Mouse (Mus musculus) forebrain, embryonic 11.5 days (tissue): ENCODE data around the gene Apoc1. TPM values are rescaled to one million over a fixed set of nuclear protein-coding genes. Genes with fewer than 3 reads are reported as not detected.

ENCODE experiments used
- ATAC-seq: fragments of 200-750 bp; cut with Nextera tagmentation; replicated peaks from 2 replicates; pipeline ENCODE4 v1.8.0; 2017; ENCODE audit warnings: moderate TSS enrichment; ENCODE audit not compliant: low FRiP score
- DNase-seq: peaks from one replicate; pipeline ENCODE4 v3.0.0-alpha.2; 2017; ENCODE audit warnings: low spot score
- H3K27ac ChIP-seq: fragments of 300-500 bp; sonication (generic); 2 replicates; pipeline ENCODE4 v1.5.1; 2014; ENCODE audit warnings: low read depth, low read length
- H3K27me3 ChIP-seq: fragments of 300-500 bp; sonication (generic); 2 replicates; pipeline ENCODE4 v1.6.1; 2014; ENCODE audit warnings: mild to moderate bottlenecking, low read length, mixed read lengths; ENCODE audit not compliant: control insufficient read depth, insufficient read depth
- H3K36me3 ChIP-seq: fragments of 300-500 bp; sonication (generic); 2 replicates; pipeline ENCODE4 v1.6.1; 2014; ENCODE audit warnings: mild to moderate bottlenecking, low read length, moderate library complexity, mixed read lengths; ENCODE audit not compliant: control insufficient read depth, insufficient read depth
- H3K4me1 ChIP-seq: fragments of 300-500 bp; sonication (generic); replicated peaks from 2 replicates; pipeline ENCODE4 v1.6.1; 2014; ENCODE audit warnings: low read length, mixed read lengths; ENCODE audit not compliant: control insufficient read depth, insufficient read depth
- H3K4me2 ChIP-seq: fragments of 300-500 bp; sonication (generic); 2 replicates; pipeline ENCODE4 v1.6.1; 2014; ENCODE audit warnings: low read depth, mild to moderate bottlenecking, low read length, moderate library complexity, mixed read lengths; ENCODE audit not compliant: severe bottlenecking
- H3K4me3 ChIP-seq: fragments of 300-500 bp; sonication (generic); 2 replicates; pipeline ENCODE4 v1.5.1; 2014; ENCODE audit warnings: low read depth, low read length
- H3K9ac ChIP-seq: fragments of 300-500 bp; sonication (generic); 2 replicates; pipeline ENCODE4 v1.6.1; 2014; ENCODE audit warnings: low read length
- H3K9me3 ChIP-seq: fragments of 300-500 bp; sonication (generic); 2 replicates; pipeline ENCODE4 v1.6.1; 2016; ENCODE audit warnings: low read length, mixed read lengths; ENCODE audit not compliant: control insufficient read depth
- WGBS: fragments of 180-500 bp; shearing (Covaris S2); extraction: QIAGEN DNeasy Blood & Tissue Kit; methylation state at CpG from one replicate; pipeline ENCODE4 v1.1.7; 2014; 5-methylcytosine and 5-hydroxymethylcytosine counted together
- polyA plus RNA-seq: library from polyadenylated mRNA; unstranded; fragments of >200 nt; fragmentation: Nextera tagmentation; extraction: Ambion mirVana; gene quantifications from 2 replicates; pipeline ENCODE4 v1.2.1, GENCODE M21; 2014

The Apoc1 gene
- polyA plus RNA-seq, 1 experiment from 2014 or later = 2.0 TPM

DNA sequence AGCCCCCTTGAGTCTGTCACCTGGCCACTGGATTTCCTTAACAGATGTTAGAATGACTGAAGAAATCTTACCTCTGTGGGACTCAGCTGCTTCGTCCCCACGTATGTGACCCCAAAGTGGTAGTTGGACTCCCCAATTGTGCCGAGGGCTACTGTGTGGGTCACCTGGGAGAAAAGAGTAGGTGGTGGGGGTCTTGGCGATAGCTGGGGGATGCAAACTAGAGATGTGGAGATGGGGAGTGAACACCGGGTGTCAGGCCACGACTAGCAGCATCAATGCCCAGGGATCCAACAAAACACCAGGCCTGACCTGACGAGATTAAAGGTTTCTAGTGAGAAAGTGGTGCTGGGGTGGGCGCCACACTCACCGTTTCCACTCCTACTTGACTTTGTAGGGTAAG lies 21.1 kb upstream of the Apoc1 start:
- no peak overlapping the region for H3K4me2 ChIP-seq
- no peak overlapping the region for H3K27ac ChIP-seq
- no peak for ATAC-seq
- DNase-seq = no peak
- peaks cover 4% of the 10 kb centered on the region for H3K4me1 ChIP-seq
- H3K9ac ChIP-seq = no peak overlapping the region
- H3K9me3 ChIP-seq = no peaks in the 10 kb centered on the region
- no peak overlapping the region for H3K4me3 ChIP-seq
- WGBS = 87% methylated on average over 9 of the region's 9 CpGs
- H3K36me3 ChIP-seq = peaks cover 9% of the 10 kb centered on the region; the same call in 1 of the 2 replicates
- H3K27me3 ChIP-seq = no peaks in the 10 kb centered on the region

DNA sequence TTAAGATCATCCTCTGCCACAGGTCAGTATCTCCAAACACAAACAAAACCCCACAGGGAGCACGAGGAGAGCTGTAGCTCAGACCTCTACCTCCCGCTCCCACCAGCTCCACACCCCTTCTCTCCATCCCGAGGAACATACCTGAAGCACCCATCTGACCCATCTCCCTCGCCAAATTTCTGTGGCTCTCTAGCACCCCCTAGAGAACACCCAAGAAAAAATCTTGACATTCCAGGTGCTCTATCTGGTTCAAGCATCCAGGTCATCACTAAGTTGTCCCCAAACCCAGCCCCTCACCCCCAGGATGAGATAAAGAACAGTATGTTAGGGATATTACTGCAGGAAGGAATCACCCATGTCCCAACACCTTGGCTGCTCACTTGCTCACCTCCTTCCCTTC lies 20.7 kb upstream of the Apoc1 start:
- Histone ChIP-seq H3K4me3 (no peak overlapping the region), H3K4me2 (no peak overlapping the region), H3K9ac (no peak overlapping the region), H3K4me1 (peaks cover 4% of the 10 kb centered on the region), H3K36me3 (peaks cover 9% of the 10 kb centered on the region; the same call in 1 of the 2 replicates), H3K9me3 (no peaks in the 10 kb centered on the region), H3K27ac (no peak overlapping the region), H3K27me3 (no peaks in the 10 kb centered on the region)
- WGBS = 58% methylated on average over 4 of the region's 4 CpGs
- DNase-seq = no peak
- ATAC-seq = no peak

DNA sequence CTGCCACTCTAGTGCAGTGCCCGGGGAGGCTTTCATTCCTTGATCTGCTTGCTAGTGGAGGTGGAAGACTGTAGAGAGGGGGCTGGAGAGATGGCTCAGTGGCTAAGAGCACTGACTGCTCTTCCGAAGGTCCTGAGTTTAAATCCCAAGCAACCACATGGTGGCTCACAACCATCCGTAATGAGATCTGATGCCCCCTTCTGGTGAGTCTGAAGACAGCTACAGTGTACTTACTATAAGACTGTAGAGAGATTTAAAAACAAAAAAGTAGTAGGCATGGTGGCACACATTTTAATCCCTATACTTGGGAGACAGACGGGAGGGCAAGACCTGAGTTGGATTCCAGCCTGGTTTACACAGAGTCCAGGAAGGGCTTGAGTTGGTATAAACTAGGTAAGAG lies 20.0 kb upstream of the Apoc1 start:
- no peak for DNase-seq
- Histone ChIP-seq H3K4me1 (peaks cover 4% of the 10 kb centered on the region), H3K36me3 (peaks cover 9% of the 10 kb centered on the region; the same call in 1 of the 2 replicates), H3K9me3 (no peaks in the 10 kb centered on the region), H3K4me2 (no peak overlapping the region), H3K4me3 (no peak overlapping the region), H3K27me3 (no peaks in the 10 kb centered on the region), H3K27ac (no peak overlapping the region), H3K9ac (no peak overlapping the region)
- ATAC-seq = no peak
- WGBS = 84% methylated on average over 4 of the region's 4 CpGs

DNA sequence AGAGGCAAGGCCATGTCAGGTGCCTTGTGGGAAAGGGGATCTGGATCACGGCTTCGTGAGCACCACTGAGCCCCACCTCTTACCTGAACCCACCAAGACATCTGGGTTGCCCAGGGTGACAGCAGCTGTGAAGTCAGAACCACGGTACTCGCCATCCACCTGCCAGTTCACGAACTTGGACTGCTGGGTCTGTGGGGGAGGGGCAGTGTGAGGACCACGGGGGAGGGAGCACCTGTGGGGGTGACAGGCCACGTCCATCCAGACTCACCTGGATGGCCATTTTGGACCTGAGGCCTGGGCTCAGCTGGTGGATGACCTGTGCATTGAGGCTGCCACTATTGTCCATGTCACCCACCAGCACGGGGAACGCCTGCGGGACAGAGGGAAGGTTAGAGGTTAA lies 18.2 kb upstream of the Apoc1 start:
- DNase-seq (no peak), ATAC-seq (no peak)
- WGBS = 92% methylated on average over 10 of the region's 10 CpGs
- Histone ChIP-seq H3K9me3 (no peaks in the 10 kb centered on the region), H3K4me3 (no peak overlapping the region), H3K27ac (no peak overlapping the region), H3K36me3 (peaks cover 9% of the 10 kb centered on the region; the same call in 1 of the 2 replicates), H3K4me1 (peaks cover 4% of the 10 kb centered on the region), H3K9ac (no peak overlapping the region), H3K27me3 (no peaks in the 10 kb centered on the region), H3K4me2 (no peak overlapping the region)

DNA sequence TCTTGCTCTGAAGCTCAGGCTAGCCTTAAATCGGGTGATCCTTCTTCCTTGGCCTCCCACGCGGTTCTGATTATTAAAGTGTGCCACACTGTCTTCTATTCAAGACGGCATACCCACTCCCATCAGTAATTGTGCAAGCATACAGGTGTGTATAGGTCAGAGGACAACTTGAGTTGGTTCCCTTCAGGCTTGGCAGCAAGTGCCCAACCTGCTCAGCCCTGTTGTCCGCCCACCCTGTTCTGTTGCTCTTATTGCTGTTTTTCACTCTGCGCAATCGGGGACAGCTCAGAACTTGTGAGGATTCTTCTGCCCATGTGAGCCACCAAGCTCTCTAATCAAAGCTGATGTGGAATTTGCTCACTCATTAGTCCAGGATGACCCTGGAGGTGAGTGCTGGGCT lies 12.8 kb upstream of the Apoc1 start:
- 96% methylated on average over 7 of the region's 7 CpGs for WGBS
- Histone ChIP-seq H3K27me3 (no peaks in the 10 kb centered on the region), H3K27ac (no peak overlapping the region), H3K4me1 (0 out of 2 replicates have a peak, but pooled peaks cover 2% of the 10 kb centered on the region), H3K4me2 (no peak overlapping the region), H3K36me3 (peaks cover under 1% of the 10 kb centered on the region; the same call in 1 of the 2 replicates), H3K4me3 (no peak overlapping the region), H3K9ac (no peak overlapping the region), H3K9me3 (no peaks in the 10 kb centered on the region)
- ATAC-seq (no peak), DNase-seq (no peak)

DNA sequence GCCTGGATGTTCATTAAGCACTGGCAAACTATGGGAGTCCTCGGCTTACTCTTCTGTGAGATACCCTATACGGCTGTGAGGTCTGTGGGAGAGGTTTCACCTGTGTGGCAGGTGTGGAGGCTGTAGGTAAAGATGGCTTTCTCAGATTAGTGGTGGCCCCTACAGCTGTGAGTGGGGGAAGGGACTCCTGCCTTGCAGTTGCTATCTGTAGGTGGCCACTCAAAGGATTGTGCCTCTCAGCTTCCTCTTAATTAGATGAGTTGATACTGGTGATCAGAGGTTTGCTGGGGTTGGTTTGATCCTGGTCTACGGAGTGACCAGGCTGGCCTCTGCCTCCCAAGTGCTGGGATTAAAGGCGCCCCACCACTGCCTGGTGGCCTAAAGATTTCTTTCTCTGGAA lies 12.0 kb upstream of the Apoc1 start:
- Histone ChIP-seq H3K4me3 (no peak overlapping the region), H3K4me1 (peaks cover 2% of the 10 kb centered on the region; the same call in 1 of the 2 replicates), H3K27ac (no peak overlapping the region), H3K9ac (no peak overlapping the region), H3K27me3 (no peaks in the 10 kb centered on the region), H3K4me2 (no peak overlapping the region), H3K36me3 (no peaks in the 10 kb centered on the region; the same call in 1 of the 2 replicates), H3K9me3 (no peaks in the 10 kb centered on the region)
- whole genome bisulfite sequencing = 93% methylated on average over 4 of the region's 4 CpGs
- no peak for ATAC-seq
- DNase-seq = no peak

DNA sequence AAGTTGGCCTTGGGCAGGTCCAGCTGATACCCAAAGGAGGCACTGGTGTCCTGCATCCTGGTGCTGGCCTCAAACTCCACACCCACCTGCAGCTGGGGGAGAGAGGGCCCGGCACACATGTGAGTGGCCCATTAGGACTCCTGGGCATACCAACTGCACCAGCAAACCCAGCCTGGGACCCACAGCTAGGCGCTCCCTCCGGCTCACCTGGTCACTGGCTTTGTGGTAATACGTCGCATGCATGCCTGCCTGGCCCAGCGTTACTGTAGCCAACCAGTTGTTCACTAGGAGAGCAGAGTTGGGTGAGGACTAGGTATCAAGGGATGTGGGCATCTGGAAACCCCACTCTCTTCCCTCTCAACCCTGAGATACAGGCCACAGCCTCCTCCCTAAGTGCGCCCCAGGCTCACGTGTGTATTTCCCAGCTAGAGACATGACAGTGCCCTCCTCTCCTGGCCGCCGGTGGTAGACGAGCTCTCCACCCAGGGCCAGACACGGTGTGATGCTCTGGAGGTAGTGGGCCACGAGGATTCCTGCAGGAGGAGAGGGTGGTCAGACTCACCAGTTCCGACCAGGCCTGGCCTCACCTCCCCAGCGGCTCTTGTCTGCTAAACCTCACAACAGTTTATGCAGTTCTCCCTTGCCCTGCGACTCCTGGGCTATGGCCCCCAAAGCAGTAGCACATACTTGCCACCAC lies 10.5 kb upstream of the Apoc1 start:
- no peak for DNase-seq
- no peak for ATAC-seq
- no peaks in the 10 kb centered on the region; the same call in 1 of the 2 replicates for H3K36me3 ChIP-seq
- H3K9me3 ChIP-seq = no peaks in the 10 kb centered on the region
- H3K27me3 ChIP-seq = no peaks in the 10 kb centered on the region
- H3K4me2 ChIP-seq = no peak overlapping the region
- 93% methylated on average over 16 of the region's 16 CpGs for WGBS
- peaks cover 6% of the 10 kb centered on the region; the same call in 1 of the 2 replicates for H3K4me1 ChIP-seq
- no peak overlapping the region for H3K27ac ChIP-seq
- H3K4me3 ChIP-seq = no peak overlapping the region
- H3K9ac ChIP-seq = no peak overlapping the region

DNA sequence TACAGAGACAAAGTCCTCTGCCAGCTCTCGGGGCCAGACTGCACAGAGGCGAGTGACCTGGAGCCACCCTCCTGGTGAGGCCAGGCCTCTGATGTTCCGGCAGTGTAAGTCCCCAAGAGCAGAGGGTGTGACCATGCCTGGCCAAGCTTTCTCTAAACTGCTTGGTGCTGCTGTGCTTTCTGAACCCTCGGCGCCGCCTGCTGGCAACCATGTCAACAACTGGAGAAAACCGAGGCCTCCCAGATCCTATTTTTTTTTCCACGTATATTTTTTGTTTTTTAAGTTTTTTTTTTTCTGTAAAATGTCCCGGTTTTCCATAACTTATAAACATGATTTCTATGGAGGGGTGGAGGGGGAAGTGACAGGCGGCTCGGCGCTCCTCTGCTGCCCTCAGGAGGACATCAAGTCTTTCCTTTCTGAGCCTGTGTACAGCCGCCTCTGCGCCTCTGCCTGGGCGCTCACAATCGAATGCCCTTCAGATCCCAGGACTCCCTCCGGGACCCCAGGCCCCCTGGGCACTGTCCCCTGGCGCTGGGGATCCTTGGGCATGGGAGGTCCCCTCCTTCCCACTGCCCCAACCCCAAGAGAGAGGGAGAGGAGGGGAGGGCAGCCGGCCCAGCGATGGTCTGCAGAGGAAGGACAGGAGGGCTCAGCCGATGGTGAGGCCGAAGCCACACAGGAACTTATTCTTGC lies 8.8 kb upstream of the Apoc1 start:
- Histone ChIP-seq H3K27me3 (no peaks in the 10 kb centered on the region), H3K27ac (peak overlapping the region; percentile 50; the same call in 1 of the 2 replicates), H3K36me3 (no peaks in the 10 kb centered on the region; the same call in 1 of the 2 replicates), H3K9me3 (no peaks in the 10 kb centered on the region; the same call in 1 of the 2 replicates), H3K9ac (no peak overlapping the region), H3K4me2 (no peak overlapping the region), H3K4me1 (peaks cover 7% of the 10 kb centered on the region; the same call in 1 of the 2 replicates), H3K4me3 (no peak overlapping the region)
- DNase-seq = peak; percentile 82
- 39% methylated on average over 21 of the region's 22 CpGs for WGBS
- ATAC-seq = peak; percentile 63
